Mouse (Mus musculus) MN1 (cell line): ENCODE data around the gene Nr2e1.

Experiments
- DNase-seq: peaks from one replicate; pipeline ENCODE4 v3.0.0-alpha.2; 2016; ENCODE audit warnings: low spot score

Nr2e1 gene

DNA sequence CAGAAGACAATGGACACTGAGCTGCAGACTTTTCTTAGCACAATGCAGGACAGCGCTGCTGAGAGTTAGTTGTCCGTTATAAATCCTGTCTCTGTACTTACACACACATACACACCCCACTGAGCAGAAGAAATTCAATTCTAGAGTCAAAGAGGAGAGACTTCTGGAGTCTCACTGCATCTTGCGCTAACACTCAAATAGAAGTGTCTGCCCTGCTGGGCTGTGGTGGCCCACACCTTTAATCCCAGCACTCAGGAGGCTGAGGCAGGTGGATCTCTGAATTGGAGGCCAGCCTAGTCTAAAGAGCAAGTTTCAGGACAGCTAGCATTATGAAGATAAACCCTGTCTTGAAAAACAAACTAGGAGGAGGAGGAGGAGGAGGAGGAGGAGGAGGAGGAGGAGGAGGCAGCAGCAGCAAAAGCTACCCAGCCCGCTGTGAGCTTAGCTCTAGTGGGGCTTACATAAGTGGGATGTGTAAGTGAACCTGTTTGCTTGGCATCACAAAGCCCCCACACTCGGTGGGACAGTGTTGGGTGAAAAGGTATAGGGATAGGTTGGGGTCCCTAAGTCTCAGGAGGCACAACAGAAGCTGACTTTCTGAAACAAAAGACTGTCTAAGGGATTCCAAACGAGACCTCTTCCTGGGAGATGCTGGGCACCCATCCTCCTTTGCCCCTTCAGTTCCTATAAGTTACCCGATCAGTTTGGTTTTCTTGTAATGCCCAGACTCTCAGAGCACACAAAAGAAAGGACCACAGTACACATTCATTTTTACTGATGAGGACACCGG lies 4.7 kb upstream of the Nr2e1 start:
- no peak for DNase-seq

DNA sequence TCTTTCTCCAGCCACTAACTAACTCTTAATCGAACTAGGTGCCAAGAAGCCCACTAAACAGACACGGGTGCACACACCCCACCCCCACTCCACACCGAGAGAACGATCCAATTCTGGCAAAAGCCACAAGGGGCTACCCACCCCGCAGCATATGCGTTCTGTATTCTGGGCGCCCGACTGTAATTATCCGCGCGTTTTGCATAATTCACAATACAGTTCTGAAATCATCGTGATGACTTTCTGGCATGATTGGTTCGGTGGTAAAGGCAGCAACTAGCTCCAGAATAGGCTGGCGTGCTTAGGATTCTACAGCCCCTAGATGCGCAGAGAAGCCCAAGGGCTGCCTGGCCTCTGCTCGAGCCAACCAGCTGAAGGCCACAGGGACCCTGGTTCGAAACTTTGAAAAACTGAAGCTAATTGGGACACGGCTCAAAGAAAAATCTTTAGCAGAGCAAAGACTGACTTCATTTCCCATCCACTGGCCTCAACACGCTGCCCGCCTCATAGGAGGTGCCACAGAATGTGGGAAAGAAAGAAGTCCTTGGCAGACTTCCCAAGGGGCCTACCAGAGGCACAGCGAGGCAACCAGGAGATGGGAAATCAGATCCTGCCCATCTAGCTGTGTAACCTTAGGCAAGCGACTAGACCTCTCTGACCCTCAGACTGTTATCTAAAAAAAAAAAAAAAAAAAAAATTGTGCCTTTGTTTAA lies 2.3 kb upstream of the Nr2e1 start:
- no peak for DNase-seq

DNA sequence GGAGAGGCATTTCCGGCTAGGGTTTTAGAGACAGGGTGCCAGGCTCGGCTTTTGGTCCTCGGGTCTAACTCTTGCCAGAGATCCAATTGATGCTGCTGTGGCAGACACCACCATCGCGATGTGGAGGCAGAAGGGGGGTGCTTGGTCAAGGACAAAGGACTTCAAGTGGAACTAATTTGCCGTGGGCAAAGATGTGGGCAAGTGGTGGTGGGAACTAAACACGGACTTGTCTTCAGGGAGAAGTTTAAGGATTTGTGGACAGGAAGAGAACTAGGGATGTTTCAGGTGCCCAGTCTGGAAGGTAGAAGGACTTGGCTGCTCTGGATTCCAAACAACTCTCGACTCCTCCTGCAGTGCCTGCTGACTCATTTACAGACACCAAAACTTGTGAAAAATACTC lies 1.7 kb upstream of the Nr2e1 start:
- no peak for DNase-seq

GRCm38 (mm10) chr10:42584436-42584983 lies 1.1 kb upstream of the Nr2e1 start:
- no peak for DNase-seq

DNA sequence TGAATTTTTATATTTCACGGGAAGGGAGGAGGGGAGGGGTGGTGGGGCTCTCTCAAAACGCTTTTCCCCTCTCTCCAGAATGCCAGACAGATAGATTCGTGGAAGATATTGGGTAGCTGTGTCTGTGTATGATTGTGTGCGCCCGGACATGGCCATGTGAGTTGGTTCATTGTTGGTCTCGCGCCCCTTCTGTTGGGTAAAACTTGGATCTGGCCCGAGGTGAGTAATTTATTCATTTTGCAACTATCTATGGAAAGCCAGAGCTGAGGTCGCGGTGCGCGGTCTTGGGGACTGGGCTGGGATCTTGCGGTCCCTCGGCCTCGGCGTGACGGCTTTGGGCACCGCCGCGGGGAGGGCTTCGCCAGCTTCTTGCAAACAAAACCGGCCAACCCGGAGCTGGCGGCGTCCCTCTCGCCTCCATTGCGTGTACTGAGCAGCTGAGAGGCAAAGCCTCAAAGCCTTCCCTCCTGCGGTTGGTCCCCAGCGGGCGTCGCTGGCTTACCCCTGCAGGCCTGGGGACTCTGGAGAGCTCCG lies 537 bp upstream of the Nr2e1 start:
- DNase-seq, result no peak

DNA sequence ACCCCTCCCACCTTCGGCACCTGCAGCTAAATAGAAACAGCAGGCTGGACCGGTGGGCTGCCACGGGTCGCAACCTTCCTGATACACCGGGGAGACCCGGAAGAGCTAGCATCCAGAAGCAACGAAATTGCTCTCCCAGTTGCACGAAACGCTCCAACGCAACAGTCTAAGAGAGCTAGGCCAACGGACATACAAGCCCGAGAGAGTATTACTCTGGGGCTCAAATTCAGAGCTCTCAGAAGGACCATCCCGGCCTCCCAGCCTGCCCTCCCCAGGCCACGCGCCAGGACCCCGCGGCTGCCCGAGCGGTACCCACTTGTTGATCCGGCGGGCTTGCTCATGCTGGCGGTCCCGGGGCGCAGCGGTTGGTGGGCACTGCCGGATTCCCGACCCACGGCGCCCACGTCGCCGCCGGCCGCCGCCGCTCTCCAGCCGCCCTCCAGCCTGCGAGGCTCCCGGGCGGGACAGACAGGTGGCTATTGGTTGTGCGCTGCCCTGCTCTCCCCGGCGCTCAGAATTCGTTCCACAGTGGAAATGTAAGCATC lies 794 bp downstream of the Nr2e1 start:
- DNase-seq, result no peak

DNA sequence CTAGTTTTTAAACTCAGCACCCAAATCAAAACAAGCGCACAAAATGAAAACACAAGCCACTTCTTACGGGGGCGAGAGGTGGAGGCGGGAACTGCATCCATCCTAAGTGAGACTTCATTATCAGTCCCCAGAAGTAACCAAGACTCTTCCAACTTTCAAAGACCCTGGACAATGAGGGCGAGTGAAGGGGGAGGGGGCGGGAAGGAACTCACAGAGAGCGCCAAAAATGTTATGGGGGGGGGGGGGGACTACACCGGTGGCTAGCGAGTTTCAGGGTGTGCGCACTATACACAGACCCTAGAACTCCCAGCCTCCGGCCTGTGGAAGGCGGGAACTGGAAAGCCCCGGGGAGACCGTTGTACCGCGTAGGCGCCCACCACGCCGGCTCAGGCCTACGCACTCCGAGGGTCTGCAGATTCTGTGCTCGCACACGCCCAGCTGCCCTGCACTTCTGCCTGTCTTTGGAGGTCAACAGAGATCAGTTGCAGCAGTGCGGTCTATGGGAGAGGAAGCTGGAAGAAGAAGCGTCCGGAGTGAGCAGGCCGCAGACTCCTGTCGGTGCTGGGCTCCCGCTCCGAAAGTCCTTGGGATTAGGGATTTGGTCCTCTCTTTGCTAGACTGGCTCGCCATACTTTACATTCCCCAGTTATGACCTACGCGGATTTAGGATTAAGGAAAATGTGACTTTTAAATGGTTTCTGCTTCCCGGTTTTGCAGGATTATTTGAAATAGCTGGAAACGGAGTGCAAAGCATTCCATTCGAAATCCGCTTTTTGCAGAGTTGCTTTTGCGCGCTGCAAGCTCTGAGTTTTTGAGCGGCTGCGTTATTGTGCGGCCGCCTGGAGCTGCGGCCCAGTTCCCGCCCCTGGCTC lies 1.5 kb downstream of the Nr2e1 start:
- DNase-seq, result no peak

GRCm38 (mm10) chr10:42580951-42581277 lies 2.5 kb downstream of the Nr2e1 start:
- no peak for DNase-seq

DNA sequence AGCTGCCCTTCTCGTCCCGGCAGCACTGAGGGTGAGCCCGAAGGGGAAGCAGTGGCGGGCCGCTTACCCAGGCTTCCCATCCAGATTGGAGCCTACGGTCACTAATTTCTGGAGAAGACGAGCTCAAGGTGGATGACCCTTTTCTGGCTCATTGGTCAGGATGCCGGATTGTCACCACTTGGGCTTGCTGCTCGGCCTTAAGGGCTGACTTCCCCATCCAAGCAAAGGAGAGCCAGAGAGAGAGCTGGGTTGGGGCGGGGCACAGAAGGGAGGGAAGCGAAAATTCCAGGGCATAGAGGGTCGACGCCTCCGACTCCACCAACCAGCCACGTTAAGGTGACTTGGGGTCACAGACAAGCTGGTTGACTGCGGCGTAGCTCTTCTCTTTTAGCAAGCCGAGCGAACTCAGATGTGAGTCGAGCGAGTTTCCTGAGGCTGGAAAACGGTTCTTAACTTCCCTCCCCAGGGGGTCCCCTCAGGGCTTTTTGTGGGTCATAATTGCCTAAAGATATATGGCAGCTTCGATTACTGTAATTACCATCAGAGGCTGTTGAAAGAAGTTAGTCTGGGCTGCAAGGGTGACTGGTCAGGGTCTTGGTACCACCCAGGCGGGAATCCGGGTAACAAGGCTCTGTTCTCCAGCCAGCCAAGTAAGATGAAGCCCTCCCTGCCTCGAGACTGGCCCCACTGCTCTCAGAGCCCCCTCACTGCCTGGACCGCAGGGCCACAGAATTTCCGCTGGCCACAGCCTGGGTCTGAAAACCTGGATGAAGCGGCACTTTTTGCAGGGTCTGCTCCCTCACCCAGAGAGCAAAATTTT lies 3.1 kb downstream of the Nr2e1 start:
- DNase-seq, result no peak

- DNase-seq, result no peak
Observed at GRCm38 (mm10) chr10:42579475-42580130, 3.8 kb downstream of the Nr2e1 start.

- DNase-seq, result no peak
Observed at GRCm38 (mm10) chr10:42578698-42579474, 4.5 kb downstream of the Nr2e1 start.

DNA sequence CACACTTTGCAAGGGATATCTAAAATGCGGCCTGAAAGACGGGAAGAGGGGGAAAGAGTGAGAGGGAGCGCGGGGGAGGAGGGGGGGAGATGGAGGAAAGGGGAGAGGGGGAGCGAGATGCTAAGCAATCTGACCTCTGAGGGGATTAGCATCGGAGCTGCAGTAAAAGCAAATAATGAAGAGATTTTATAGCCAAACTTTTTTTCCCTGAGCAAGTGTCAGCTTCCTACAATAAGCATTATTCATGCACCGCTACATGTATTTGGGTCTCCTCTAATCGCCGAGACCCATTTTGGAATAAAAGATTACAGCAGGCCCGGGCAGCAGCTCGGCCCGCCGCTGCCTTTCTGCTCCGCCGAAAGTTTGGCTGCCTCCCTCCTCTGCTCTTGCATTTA lies 5.2 kb downstream of the Nr2e1 start:
- no peak for DNase-seq

GRCm38 (mm10) chr10:42577525-42578280 lies 5.7 kb downstream of the Nr2e1 start:
- no peak for DNase-seq

DNA sequence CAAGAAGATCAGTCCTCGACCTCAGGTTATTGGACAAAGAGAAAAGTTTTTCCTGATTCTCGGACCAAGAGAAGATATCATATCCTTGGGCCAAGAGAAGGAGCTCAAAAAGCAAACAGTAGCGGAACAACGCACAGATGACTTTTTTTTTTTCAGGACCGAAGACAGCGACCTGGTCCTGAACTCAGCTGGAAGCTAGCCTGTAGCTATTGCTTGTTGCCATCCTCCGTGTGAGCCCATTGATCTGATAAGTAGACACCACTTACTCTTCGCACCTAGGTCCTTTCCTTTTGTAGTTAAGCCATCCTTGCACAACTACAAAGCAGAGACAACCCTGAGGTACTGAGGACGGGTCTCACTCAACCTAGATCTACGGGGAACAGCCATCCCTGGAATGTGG lies 8.8 kb downstream of the Nr2e1 start:
- no peak for DNase-seq

DNA sequence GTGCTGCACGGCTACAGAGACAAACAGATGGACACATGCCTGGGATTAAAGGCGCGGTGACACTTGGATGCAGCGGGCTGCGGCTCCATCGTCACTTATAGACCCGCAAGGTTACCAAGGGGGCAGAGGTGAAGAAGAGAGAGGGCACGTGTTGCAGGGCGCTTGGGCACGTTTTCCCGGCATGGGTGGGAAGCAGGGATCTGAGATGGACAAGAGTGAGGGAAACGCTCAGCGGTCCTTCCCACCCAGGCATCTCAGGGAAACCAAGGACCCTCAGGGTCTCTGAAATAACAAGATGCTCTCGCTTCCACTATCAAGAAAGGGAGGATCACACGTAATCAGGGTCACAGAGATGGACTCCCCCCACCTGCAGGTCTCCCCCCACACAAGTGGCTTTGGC lies 10.5 kb downstream of the Nr2e1 start:
- DNase-seq, result no peak

- DNase-seq, result no peak
Observed at GRCm38 (mm10) chr10:42572567-42572966, 10.9 kb downstream of the Nr2e1 start.

DNA sequence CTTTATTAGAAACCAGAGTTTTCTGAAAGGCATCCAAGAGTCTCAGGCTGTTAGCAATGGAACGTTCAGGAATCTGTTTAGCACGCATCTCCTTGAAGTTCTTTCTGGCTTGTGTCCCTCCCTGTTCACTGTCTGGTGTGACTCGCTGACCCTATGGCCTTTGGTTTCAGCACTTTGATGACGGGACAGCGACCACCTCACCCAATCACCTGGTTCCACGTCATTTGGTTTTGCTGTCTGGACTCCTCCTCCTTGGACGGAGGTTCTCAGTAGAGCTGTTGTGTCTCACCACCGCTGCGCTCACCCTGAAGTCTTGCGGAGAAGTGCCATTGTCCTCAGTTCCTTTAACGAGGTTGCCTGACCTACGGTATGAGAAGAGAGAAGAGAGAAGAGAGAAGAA lies 21.2 kb downstream of the Nr2e1 start:
- no peak for DNase-seq

DNA sequence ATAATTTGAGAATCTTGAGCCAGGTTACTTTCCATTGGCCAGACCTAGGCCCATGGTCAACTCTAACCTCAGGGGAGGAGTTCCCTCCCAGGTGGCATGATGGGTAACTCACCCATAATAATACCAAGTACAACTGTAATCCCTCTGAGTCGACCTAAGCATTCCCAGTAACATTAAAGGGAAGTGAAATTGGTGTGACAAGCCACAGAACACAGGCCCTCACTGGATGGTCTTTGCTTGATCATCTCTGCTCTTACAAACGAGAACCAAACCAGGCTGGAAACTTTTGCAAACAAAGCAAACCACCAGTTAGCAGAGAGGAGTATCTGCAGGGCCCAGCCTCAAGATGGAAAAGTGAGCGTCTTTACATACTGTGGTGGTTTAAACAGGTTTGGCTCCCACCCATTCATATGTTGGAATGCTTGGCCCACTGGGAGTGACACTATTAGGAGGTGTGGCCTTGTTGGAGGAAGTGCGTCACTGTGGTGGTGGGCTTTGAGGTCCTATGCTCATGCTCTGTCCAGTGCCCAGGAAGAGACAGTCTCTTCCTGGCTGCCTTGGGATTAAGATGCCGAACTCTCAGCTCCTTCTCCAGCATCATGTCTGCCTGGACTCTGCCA lies 23.7 kb downstream of the Nr2e1 start:
- no peak for DNase-seq

DNA sequence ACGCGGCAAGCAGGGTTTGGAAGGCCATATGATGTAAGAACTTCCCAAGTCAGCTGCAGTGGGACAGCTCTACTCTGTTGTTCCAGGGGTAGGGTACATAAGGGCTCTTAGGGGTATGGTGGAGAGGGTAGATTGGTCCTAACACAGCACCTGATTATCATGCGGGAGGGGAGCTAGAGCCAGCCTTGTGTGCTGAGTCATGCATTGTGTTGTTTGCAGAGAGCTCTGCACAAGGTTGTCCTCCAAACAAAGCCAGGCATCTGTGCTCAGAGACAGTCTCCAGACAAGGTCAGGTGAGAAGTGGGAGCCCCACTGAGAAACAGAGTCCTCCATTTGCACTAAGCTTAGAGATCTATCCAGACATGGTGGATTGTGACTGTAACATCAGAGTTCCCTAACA lies 36.9 kb downstream of the Nr2e1 start:
- no peak for DNase-seq
